ENCODE assay signal across 13 mouse cellular contexts in the genomic region with DNA sequence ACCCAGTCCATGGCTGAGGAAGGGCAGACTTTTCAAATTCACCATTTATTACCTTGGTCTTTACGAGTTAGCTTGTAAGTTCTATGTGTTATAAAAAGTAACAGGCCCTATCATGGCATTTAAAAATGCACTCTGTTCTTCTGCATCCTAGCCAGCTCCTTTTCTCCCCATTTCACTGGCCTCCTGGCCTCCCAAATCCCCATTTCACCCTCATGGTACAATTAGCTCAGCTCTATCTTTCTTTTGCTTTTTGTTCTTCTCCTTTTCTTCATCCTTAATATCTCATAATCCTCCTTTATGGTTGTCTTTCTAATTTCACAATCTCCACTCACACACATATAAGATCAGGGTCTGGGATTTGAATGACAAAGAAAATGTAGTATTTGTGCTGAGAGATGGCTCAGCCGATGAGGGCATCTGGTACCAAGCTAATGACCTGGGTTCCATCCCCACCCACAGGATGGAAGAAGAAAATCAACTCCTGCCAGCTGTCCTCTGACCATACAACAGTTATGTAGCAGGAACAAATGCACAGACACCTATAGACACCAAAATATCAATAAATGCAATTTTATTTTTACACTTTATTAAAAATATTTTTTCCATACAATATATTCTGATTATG. TPM values are rescaled to one million over a fixed set of nuclear protein-coding genes. Genes with fewer than 3 reads are reported as not detected.
A peak's percentile ranks its signal among the peaks of the same experiment; 100 is the strongest.
DNase-seq lines count a peak whose midpoint lies in the region; ATAC-seq and TF ChIP-seq lines count a peak whose summit lies in the region.
"Had no signal": no experiment of that assay in that cellular context is flagged by ENCODE, and none has a peak within 500 bp of the region (broad histone marks: within the 10 kb centered on the region; RNA-seq: fewer than 3 reads in every experiment).

No protein-coding gene starts in this region.

- no peaks in the 10 kb centered on the region for H3K36me3 ChIP-seq in MEL (ENCODE audit: control insufficient read depth in 1 of 2, insufficient read depth in 2 of 2, low read length in 2 of 2)
- no peaks in the 10 kb centered on the region for H3K36me3 ChIP-seq in forebrain, embryonic 15.5 days
- H3K36me3 ChIP-seq in midbrain, embryonic 15.5 days (replicated peaks), result no peaks in the 10 kb centered on the region
- H3K36me3 ChIP-seq in kidney, embryonic 14.5 days (ENCODE audit: control insufficient read depth, insufficient read depth, low read length), result no peaks in the 10 kb centered on the region
- H3K36me3 ChIP-seq: embryonic facial prominence, embryonic 15.5 days; heart, embryonic 13.5 days; limb, embryonic 15.5 days had no signal

- no peaks in the 10 kb centered on the region for H3K79me2 ChIP-seq in MEL (ENCODE audit: control insufficient read depth, insufficient read depth, low read length, poor library complexity)

- WGBS in forebrain, embryonic 15.5 days, result 52% methylated on average over 2 of the region's 2 CpGs
- 24% methylated on average over 2 of the region's 2 CpGs for WGBS in midbrain, embryonic 15.5 days
- WGBS in kidney, embryonic 14.5 days, result 71% methylated on average over 2 of the region's 2 CpGs

- H3K27me3 ChIP-seq in MEL (ENCODE audit: control insufficient read depth in 1 of 2, insufficient read depth in 2 of 2, low read length in 2 of 2), result no peaks in the 10 kb centered on the region
- no peaks in the 10 kb centered on the region for H3K27me3 ChIP-seq in forebrain, embryonic 15.5 days
- H3K27me3 ChIP-seq in midbrain, embryonic 15.5 days (replicated peaks), result no peaks in the 10 kb centered on the region
- H3K27me3 ChIP-seq in kidney, embryonic 14.5 days (ENCODE audit: control insufficient read depth, insufficient read depth, low read length), result no peaks in the 10 kb centered on the region
- H3K27me3 ChIP-seq: embryonic facial prominence, embryonic 15.5 days; heart, embryonic 13.5 days; limb, embryonic 15.5 days had no signal

- no peak for TF ChIP-seq EP300 in MEL (IDR thresholded peaks at IDR 0.05; ENCODE audit: low read depth in 1 of 2, low read length in 2 of 2)

- no peaks in the 10 kb centered on the region for H3K9me3 ChIP-seq in MEL (replicated peaks; ENCODE audit: insufficient read depth, low read length)
- no peaks in the 10 kb centered on the region for H3K9me3 ChIP-seq in forebrain, embryonic 15.5 days
- no peaks in the 10 kb centered on the region for H3K9me3 ChIP-seq in midbrain, embryonic 15.5 days
- no peaks in the 10 kb centered on the region for H3K9me3 ChIP-seq in kidney, embryonic 14.5 days (ENCODE audit: control insufficient read depth, low read length)
- H3K9me3 ChIP-seq: embryonic facial prominence, embryonic 15.5 days; heart, embryonic 13.5 days; limb, embryonic 15.5 days had no signal

- no peak for TF ChIP-seq POLR2A in MEL (IDR thresholded peaks at IDR 0.05; ENCODE audit: control insufficient read depth in 1 of 2, insufficient read depth in 1 of 2, low read depth in 1 of 2, low read length in 2 of 2, poor library complexity in 1 of 2)
- no peak for TF ChIP-seq POLR2A in brain, embryonic 14.5 days (IDR thresholded peaks at IDR 0.05; ENCODE audit: borderline replicate concordance, extremely low read depth, insufficient read depth, insufficient read length, poor library complexity, severe bottlenecking)

- no peak overlapping the region for H3K27ac ChIP-seq in MEL (ENCODE audit: control insufficient read depth, low read depth, low read length)
- H3K27ac ChIP-seq in forebrain, embryonic 15.5 days (replicated peaks), result no peak overlapping the region
- H3K27ac ChIP-seq in midbrain, embryonic 15.5 days, result no peak overlapping the region
- H3K27ac ChIP-seq in kidney, embryonic 14.5 days (ENCODE audit: low read depth, low read length), result no peak overlapping the region
- H3K27ac ChIP-seq: embryonic facial prominence, embryonic 15.5 days; heart, embryonic 13.5 days; limb, embryonic 15.5 days had no signal

- H3K4me2 ChIP-seq in forebrain, embryonic 15.5 days (replicated peaks), result no peak overlapping the region
- no peak overlapping the region for H3K4me2 ChIP-seq in midbrain, embryonic 15.5 days
- no peak overlapping the region for H3K4me2 ChIP-seq in kidney, embryonic 14.5 days (replicated peaks; ENCODE audit: low read depth, low read length)
- H3K4me2 ChIP-seq: embryonic facial prominence, embryonic 15.5 days; heart, embryonic 13.5 days; limb, embryonic 15.5 days had no signal

- peak; percentile 1; the same call in 1 of the 2 replicates for TF ChIP-seq RAD21 in MEL (IDR thresholded peaks at IDR 0.05; ENCODE audit: low read depth, low read length)

- no peak overlapping the region for H3K4me3 ChIP-seq in MEL (ENCODE audit: control insufficient read depth in 1 of 2, insufficient read depth in 1 of 2, low read depth in 2 of 2, low read length in 2 of 2)
- H3K4me3 ChIP-seq in forebrain, embryonic 15.5 days, result no peak overlapping the region
- H3K4me3 ChIP-seq in midbrain, embryonic 15.5 days, result no peak overlapping the region
- no peak overlapping the region for H3K4me3 ChIP-seq in kidney, embryonic 14.5 days (ENCODE audit: low read length)
- H3K4me3 ChIP-seq: embryonic facial prominence, embryonic 15.5 days; heart, embryonic 13.5 days; limb, embryonic 15.5 days had no signal

- ATAC-seq in forebrain, embryonic 15.5 days (replicated peaks), result peak; percentile 51; the same call in 1 of the 2 replicates
- peak; percentile 79 for ATAC-seq in midbrain, embryonic 15.5 days (replicated peaks)
- no peak for ATAC-seq in kidney, embryonic 14.5 days (ENCODE audit: low FRiP score, low TSS enrichment)

- no peaks in the 10 kb centered on the region for H3K4me1 ChIP-seq in MEL (ENCODE audit: control insufficient read depth in 1 of 2, insufficient read depth in 2 of 2, low read length in 2 of 2)
- H3K4me1 ChIP-seq in forebrain, embryonic 15.5 days, result peaks cover 9% of the 10 kb centered on the region
- peaks cover 7% of the 10 kb centered on the region for H3K4me1 ChIP-seq in midbrain, embryonic 15.5 days
- H3K4me1 ChIP-seq in kidney, embryonic 14.5 days (ENCODE audit: control insufficient read depth, insufficient read depth, low read length), result no peaks in the 10 kb centered on the region
- H3K4me1 ChIP-seq: embryonic facial prominence, embryonic 15.5 days; heart, embryonic 13.5 days; limb, embryonic 15.5 days had no signal

- H3K9ac ChIP-seq in MEL (ENCODE audit: control insufficient read depth, low read depth, low read length, poor library complexity, severe bottlenecking), result no peak overlapping the region
- H3K9ac ChIP-seq in forebrain, embryonic 15.5 days (replicated peaks), result no peak overlapping the region
- H3K9ac ChIP-seq in midbrain, embryonic 15.5 days, result no peak overlapping the region
- no peak overlapping the region for H3K9ac ChIP-seq in kidney, embryonic 14.5 days (ENCODE audit: low read depth, low read length)
- H3K9ac ChIP-seq: embryonic facial prominence, embryonic 15.5 days; heart, embryonic 13.5 days; limb, embryonic 15.5 days had no signal

- no peak for TF ChIP-seq CTCF in MEL (IDR thresholded peaks at IDR 0.05 in 2 of 3, conservative IDR thresholded peaks at IDR 0.05 in 1 of 3; ENCODE audit: control insufficient read depth in 1 of 3, insufficient read depth in 1 of 3, low read depth in 2 of 3, low read length in 3 of 3, poor library complexity in 1 of 3, severe bottlenecking in 1 of 3)
- TF ChIP-seq CTCF in brain, embryonic 14.5 days (IDR thresholded peaks at IDR 0.05; ENCODE audit: borderline replicate concordance, extremely low read depth, insufficient read depth, insufficient read length), result peak; percentile 11; the same call in 1 of the 2 replicates

- DNase-seq in MEL (ENCODE audit: low read depth, low spot score), result no peak
- DNase-seq in brain, embryonic 14.5 days (ENCODE audit: low read depth), result peak; percentile 85
- DNase-seq in layer of hippocampus, adult 9-10 months (ENCODE audit: low spot score), result no peak
- no peak for DNase-seq in kidney, adult 18-20 months
- DNase-seq: kidney, adult 11 months; thymus, postnatal 4 days had no signal

TF ChIP-seq in MEL, 35 proteins besides CTCF, POLR2A, EP300 and RAD21:
- TF ChIP-seq ZKSCAN1 (IDR thresholded peaks at IDR 0.05; ENCODE audit: low read depth, low read length) (no peak), NRF1 (IDR thresholded peaks at IDR 0.05; ENCODE audit: insufficient read depth, low read depth, low read length, poor library complexity, severe bottlenecking) (no peak), MAX (IDR thresholded peaks at IDR 0.05; ENCODE audit: low read length) (no peak), UBTF (IDR thresholded peaks at IDR 0.05; ENCODE audit: borderline replicate concordance, insufficient read depth, low read depth, low read length) (no peak), SMC3 (IDR thresholded peaks at IDR 0.05; ENCODE audit: low read depth, low read length) (no peak), TBP (IDR thresholded peaks at IDR 0.05; ENCODE audit: low read depth, low read length) (no peak), MYB (IDR thresholded peaks at IDR 0.05; ENCODE audit: low read depth, low read length) (no peak), USF1 (IDR thresholded peaks at IDR 0.05; ENCODE audit: low read depth, low read length) (no peak), ELF1 (IDR thresholded peaks at IDR 0.05; ENCODE audit: low read depth, low read length) (no peak), MAZ (IDR thresholded peaks at IDR 0.05; ENCODE audit: low read depth, low read length) (no peak), ZNF384 (IDR thresholded peaks at IDR 0.05; ENCODE audit: low read depth, low read length) (no peak), SIN3A (IDR thresholded peaks at IDR 0.05; ENCODE audit: low read length) (no peak), MXI1 (IDR thresholded peaks at IDR 0.05; ENCODE audit: low read depth, low read length) (no peak)

RNA-seq across cellular contexts. Expression of gene Tram1l1, which starts 48.1 kb away (rescaled TPM):
- not detected in 2 replicates for total RNA-seq in MEL (2012; rRNA removed)
- not detected for polyA plus RNA-seq in MEL (2012; ENCODE audit: insufficient read depth in 1 of 2, insufficient read length in 2 of 2, low read depth in 1 of 2, low replicate concordance in 2 of 2, missing spikeins in 1 of 2)
- polyA plus RNA-seq in brain, embryonic 14.5 days (2012; rRNA removed), result 31.3 and 32.2 TPM in 2 replicates
- polyA plus RNA-seq in forebrain, embryonic 15.5 days (2015; fragmentation: Nextera tagmentation; extraction: Ambion mirVana), result 30.6 and 35.7 TPM in 2 replicates
- polyA plus RNA-seq in midbrain, embryonic 15.5 days (2015; fragmentation: Nextera tagmentation; extraction: Ambion mirVana), result 54.5 and 57.4 TPM in 2 replicates
- polyA plus RNA-seq in kidney, embryonic 14.5 days (2014; fragmentation: Nextera tagmentation; extraction: Ambion mirVana), result 8.5 and 9.0 TPM in 2 replicates
- total RNA-seq: gastrocnemius, adult 8-10 months had no signal
